Mouse (Mus musculus): ENCODE results near the gene Fam43a.

DNA sequence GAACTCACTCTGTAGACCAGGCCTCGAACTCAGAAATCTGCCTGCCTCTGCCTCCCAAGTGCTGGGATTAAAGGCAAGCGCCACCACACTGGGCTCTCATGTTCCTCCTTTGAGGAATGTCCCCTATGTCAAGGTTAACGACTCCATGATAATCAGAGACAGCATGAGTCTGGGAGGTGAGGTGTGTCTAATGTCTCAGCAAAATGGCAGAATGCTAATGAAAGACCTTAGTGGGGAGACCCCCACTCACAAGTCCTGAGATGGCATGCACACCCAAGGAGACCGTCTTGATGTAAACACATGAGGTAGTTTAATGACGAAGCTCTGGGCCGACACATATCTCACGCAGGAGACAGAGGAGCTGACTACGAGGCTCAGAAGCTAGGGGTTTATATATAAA lies 45.4 kb upstream of the Fam43a start:
- TF ChIP-seq POLR2A (IDR thresholded peaks at IDR 0.05; ENCODE audit: borderline replicate concordance, extremely low read depth, low read depth, low read length): no peak
- TF ChIP-seq CTCF (IDR thresholded peaks at IDR 0.05; ENCODE audit: insufficient read depth, low read length): no peak
